Mouse (Mus musculus) kidney, adult 9 months (tissue): ENCODE data around the gene Dohh.

Source experiments
- DNase-seq: peaks from one replicate; pipeline ENCODE4 v3.0.0; 2022

Gene Dohh

DNA sequence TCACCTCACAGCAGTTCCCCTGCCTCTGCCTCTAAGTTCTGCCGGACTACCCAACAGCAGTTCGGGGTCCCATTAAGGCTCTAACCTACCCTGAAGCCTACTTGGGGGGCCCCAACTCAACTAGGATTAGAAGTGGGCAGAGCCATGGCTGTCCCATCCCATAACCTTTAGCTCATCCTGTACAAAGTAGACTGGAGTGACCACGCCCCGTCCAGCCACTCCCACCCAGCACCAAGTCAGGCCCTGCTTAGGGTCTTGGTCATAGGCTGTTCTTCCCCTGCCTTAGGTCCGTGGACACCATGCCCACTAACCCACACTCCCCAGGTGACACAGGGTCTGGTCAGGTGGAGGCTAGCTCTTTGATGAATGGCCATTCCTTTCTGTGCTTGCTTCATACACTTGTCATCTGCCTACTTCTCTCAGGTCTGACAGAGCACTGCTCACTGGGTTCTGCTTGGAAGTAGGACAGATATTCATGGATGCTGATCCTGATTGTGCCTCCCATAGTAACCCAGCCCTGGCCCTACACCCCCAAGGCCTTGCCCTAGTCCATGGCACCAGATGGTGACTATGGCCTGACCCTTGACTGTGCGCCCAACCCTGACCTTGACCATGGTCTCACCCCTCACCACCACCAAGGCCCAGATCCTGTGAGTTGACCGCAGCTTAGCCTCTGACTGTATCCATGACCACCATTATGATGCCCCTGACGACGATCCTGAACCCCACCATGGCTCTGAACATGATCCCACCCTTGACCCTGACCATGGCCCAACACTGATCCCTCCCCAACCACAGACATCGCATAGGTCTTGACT lies 35.1 kb downstream of the Dohh start:
- peak; percentile 11 for DNase-seq

DNA sequence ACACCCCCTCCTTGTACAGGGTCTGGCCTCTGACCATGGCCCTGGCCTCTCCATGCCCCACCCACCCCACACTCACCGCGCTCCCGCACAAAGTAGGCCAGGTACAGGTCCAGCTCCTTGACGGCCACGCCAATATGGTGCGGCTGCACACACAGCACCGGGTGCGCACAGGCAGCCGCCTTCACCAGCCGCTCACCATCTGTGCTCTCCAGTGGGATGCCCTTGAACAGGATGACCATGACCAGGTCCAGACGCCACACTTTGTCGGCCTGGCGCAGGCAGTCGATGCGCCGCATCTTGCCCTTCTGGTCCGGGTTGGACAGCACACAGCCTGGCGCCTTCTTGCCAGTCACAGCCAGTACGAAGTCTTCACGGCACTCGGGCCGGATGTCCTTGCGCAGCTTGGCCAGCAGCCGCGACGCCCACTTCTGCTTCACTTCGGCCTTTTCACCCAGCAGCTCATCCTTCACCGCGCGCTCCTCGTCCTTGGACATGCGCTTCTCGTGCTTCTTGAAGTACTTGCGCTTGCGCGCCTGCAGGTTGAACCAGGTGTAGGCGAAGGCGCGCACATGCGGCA lies 36.1 kb downstream of the Dohh start:
- peak; percentile 20 for DNase-seq

- DNase-seq = no peak
Measured at GRCm38 (mm10) chr10:81421041-81421796, 37.0 kb downstream of the Dohh start.

DNA sequence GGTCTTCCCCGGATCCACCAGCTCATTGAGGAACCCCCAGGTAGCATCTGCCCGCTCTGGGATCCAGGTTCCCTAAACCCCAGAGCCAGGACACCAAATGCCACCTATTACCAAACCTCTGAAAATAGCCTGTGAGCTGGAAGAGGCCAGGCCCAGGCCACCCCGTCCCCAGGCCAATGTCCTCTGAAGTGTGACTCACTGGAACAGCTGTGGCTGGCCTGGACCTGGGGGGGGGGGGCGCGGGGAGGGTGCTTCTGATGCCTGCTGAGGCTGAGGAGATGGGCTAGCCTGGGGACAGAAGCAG lies 37.5 kb downstream of the Dohh start:
- peak; percentile 31 for DNase-seq

DNA sequence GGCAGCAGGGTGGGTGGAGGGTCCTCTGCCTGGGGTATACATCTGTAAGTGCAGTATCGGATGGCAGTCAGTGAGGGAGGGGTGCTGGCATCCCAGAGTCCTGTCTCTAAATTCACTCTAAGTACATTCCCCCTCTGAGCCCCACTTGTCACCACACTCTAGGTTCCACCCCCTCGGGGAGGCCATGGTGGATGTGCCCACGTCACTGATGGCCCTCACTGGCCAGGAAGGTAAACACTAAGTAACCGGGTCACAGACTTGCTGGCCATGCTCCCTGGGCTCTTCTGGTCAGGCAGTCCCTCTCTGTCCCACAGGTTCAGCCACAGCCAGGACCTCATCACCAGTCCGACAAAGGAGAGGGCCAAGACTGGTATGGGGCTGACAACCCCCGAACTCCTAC lies 38.0 kb downstream of the Dohh start:
- peak; percentile 23 for DNase-seq

DNA sequence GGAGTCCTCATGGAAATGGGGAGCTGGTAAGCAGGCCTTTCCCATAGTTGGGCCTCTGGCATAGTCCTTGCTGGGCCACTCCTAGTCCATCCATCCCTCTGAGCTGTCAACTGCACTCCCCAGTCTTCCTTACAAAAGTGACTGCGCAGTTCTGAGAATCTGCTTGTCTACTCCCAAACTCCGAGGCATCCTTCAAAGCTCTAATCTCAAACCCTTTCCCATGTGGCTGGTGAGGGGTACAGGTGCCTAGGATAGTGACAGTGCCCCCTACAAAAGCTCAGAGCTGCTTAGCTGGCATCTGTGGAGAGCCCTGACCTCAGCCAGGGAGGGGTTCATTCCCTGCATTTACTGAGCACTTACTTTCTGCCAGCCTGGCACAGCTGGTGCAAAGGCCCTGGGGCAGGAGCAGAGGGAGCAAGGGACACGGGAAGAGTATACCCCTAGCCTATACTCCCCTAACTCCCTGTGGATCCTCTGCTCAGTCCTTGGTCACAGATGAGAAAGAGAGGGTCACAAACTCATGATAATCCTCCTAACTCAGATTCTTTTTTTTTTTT lies 38.5 kb downstream of the Dohh start:
- DNase-seq = peak; percentile 14

- peak; percentile 32 for DNase-seq
Measured at GRCm38 (mm10) chr10:81423476-81424245, 39.4 kb downstream of the Dohh start.

DNA sequence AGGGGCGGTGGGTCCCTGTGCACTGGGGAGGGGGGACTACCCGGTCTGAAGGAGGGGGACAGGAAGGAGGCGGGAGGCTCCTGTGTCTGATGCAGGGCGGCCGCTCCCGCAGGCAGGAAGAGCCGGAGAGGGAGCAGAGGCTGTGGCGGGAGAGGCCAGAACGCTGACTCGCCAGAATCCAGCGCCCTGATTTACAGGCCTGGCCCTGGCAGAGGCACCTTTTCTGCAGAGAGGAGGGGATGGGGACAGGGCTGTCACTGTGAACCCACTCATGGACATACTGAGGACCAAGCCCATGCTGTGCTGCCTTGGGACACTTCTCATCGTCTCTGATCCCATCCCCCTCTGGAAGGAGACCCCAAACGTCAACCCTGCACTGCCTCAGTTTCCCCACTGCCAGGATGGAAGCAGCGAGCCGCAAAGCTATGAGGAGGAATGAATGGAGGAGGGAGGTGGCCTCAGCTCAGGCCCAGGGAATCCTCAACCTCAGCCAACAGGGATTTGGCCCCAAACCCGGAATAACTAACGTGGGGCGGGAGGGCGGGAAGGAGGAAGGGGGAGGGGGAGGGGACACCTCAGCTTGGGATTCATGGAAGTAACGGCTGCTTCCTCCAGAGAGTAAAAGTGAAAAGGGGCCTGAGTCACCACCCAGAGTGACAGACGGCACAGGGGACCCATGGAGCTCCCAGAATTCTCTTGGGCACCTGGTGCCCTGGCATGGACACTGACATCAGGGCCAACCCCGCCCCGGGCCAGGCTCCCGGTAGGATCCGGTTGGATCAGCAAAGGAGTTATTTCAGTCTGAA lies 40.2 kb downstream of the Dohh start:
- DNase-seq = peak; percentile 86

DNA sequence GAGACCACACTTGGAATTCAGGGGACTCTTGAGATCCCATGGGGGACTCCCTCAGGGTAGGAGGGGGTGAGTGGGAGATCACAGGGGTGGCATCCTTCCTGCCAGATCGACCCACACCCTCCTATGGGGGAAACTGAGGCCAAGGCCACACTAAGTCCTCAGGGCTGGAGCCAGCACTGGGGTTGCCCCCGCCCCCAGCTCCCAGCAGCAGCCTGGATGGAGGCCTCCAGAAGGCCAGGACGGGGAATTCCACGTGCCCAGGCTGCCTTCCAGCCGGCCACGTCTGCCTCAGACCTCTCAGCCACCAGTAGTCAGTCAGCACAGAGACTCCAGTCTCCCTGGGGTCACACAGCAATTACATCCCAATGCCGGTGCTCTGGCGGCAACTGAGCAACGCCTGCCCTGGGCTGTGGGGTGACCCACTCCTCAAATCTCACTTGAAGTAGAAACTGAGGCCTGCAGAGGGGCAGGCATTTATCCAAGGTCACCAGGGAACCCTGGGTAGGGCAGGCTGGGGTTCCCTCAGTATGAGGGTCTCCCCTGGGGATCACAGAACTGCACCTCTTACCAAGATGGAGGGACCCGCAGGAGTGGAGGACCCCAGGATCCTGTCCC lies 41.1 kb downstream of the Dohh start:
- peak; percentile 72 for DNase-seq

- DNase-seq = peak; percentile 35
Measured at GRCm38 (mm10) chr10:81426081-81426671, 41.9 kb downstream of the Dohh start.

GRCm38 (mm10) chr10:81426897-81427296 lies 42.7 kb downstream of the Dohh start:
- DNase-seq = peak; percentile 75

GRCm38 (mm10) chr10:81427327-81427726 lies 43.1 kb downstream of the Dohh start:
- DNase-seq = no peak

DNA sequence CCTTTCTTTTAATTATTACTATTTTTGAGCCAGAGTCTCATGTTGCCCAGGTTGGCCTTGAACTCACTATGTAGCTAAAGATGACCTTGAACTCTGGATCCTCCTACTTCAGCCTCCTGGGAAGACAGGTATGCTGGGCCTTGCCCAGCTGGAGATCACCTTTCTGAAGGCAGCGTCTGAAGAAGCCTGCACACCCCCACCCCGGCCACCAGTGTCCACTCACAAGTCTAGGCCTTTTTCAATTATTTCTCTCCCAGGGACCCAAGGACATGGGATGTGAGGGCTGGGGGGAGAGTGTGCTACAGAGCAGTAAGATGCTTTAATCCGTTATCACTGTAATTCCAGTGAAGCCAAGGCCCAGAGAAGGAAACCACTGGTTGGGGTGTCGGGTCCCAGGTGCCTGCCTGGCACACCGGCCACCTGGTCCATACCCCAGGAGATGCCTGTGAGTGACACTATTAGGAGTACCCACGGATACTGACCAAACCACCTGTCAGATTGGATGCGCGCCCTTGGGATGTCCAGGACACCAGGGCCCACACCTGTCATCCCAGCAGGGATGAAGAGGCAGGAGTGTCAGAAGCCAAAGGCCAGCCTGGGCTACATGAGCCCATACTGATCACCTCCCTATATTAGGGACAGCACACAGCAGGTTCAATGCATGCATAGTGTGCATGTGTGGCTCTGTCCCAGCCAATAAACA lies 43.7 kb downstream of the Dohh start:
- peak; percentile 37 for DNase-seq

- DNase-seq = no peak
Measured at GRCm38 (mm10) chr10:81428507-81428870, 44.3 kb downstream of the Dohh start.

- peak; percentile 44 for DNase-seq
Measured at GRCm38 (mm10) chr10:81429092-81429491, 44.9 kb downstream of the Dohh start.

- DNase-seq = peak; percentile 98
Measured at GRCm38 (mm10) chr10:81429605-81430061, 45.4 kb downstream of the Dohh start.

DNA sequence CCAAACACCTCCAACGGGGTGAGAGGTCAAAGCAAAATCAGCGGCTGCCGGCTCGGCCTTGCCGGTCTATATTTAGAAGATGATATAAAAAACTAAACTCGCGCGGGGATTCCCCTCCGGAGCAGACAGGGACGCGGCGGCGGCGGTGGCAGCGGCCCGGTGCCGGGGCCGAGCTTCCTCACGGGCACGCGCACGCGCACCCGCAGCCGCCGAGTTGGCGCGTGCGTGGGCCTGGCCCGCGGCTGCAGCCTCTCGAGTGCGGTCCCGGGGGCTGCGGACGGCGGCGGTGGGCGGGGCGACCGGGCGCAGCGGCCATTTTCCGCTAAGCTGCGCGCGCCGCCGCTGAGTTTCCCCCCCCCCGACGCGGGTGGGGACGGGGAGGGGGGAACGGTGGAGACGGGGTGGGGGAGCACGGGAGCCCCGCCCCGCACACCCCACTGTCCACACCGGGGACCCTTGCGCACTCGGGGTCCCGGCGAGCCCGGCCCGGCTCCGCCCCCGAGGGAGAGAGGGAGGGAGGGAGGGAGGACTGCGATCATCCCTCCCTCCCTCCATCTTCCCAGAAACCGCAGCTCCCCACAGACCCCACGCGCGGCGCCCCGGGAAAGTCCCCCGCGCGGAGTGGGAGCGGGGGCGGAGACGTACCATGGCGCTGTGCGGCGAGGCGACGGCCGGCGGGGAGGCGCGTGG lies 46.1 kb downstream of the Dohh start:
- DNase-seq = peak; percentile 82

DNA sequence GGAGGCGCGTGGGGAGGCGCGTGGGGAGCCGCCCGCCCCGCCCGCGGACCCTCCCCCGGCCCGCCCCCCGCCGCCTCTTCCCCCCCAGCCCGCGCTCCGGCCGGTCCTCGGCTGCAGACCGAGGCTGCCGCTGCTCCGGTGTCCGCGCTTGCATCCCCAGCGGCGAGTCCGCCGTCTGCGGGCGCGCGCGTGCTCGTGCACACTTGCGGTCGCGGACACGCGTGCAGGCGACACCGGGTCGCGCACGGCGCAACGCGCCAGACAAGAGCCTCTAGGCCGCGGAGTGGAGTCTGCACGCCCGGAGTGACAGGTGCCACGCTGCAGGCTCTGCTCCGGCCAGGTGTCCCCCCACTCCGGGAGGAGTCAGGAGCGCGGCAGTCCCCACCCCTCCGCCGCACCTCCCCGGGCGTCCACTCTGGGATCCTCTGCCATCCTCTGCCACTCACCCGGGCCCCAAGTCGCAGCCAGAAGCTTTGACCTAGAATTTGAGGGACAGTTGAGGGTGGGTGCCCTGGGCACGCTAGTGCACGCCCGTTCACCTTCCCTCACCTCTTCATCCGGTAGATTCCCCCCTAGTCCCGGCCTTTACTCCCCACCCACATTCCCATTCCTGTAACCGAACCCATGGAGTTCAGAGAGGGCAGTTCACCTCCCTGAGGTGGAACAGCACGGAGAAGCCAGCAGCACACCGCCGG lies 46.8 kb downstream of the Dohh start:
- DNase-seq = peak; percentile 77

GRCm38 (mm10) chr10:81431526-81432168 lies 47.4 kb downstream of the Dohh start:
- DNase-seq = peak; percentile 95
